Mouse (Mus musculus) embryonic facial prominence, embryonic 15.5 days (tissue): ENCODE data around the gene Ankrd13c. TPM values are rescaled to one million over a fixed set of nuclear protein-coding genes. Genes with fewer than 3 reads are reported as not detected.
"Not testable (repeated sequence)": the region's sequence is repeated elsewhere in the genome, so short reads cannot be mapped to it uniquely, and the experiment has no call there.

Experiments used
- ATAC-seq: fragments of 200-750 bp; cut with Nextera tagmentation; 2 replicates; pipeline ENCODE4 v1.8.0; 2017; ENCODE audit warnings: low read depth, moderate TSS enrichment; ENCODE audit not compliant: insufficient number of reproducible peaks, low FRiP score, low TSS enrichment
- H3K27ac ChIP-seq: fragments of 300-500 bp; sonication (generic); replicated peaks from 2 replicates; pipeline ENCODE4 v1.5.1; 2015; ENCODE audit warnings: mild to moderate bottlenecking, inconsistent platforms
- H3K27me3 ChIP-seq: fragments of 300-500 bp; sonication (generic); 2 replicates; pipeline ENCODE4 v1.6.1; 2015; ENCODE audit warnings: inconsistent platforms
- H3K36me3 ChIP-seq: fragments of 300-500 bp; sonication (generic); 2 replicates; pipeline ENCODE4 v1.6.1; 2015; ENCODE audit warnings: mild to moderate bottlenecking, inconsistent platforms
- H3K4me1 ChIP-seq: fragments of 300-500 bp; sonication (generic); 2 replicates; pipeline ENCODE4 v1.6.1; 2015; ENCODE audit warnings: inconsistent platforms
- H3K4me2 ChIP-seq: fragments of 300-500 bp; sonication (generic); replicated peaks from 2 replicates; pipeline ENCODE4 v1.6.1; 2015; ENCODE audit warnings: mild to moderate bottlenecking, inconsistent platforms
- H3K4me3 ChIP-seq: fragments of 300-500 bp; sonication (generic); replicated peaks from 2 replicates; pipeline ENCODE4 v1.5.1; 2015; ENCODE audit warnings: mild to moderate bottlenecking, inconsistent platforms
- H3K9ac ChIP-seq: fragments of 300-500 bp; sonication (generic); 2 replicates; pipeline ENCODE4 v1.6.1; 2015; ENCODE audit warnings: inconsistent platforms
- H3K9me3 ChIP-seq: fragments of 300-500 bp; sonication (generic); replicated peaks from 2 replicates; pipeline ENCODE4 v1.6.1; 2016; ENCODE audit warnings: inconsistent platforms
- WGBS: fragments of 180-500 bp; shearing (Covaris S2); methylation state at CpG from one replicate; pipeline ENCODE4 v1.1.7; 2015; 5-methylcytosine and 5-hydroxymethylcytosine counted together
- polyA plus RNA-seq: library from polyadenylated mRNA; unstranded; fragments of >200 nt; fragmentation: Nextera tagmentation; extraction: Ambion mirVana; gene quantifications from 2 replicates; pipeline ENCODE4 v1.2.1, GENCODE M21; 2015

Gene Ankrd13c
- polyA plus RNA-seq, 1 experiment from 2014 or later, result 19.7 TPM

- Histone ChIP-seq H3K9ac (no peak overlapping the region), H3K36me3 (no peaks in the 10 kb centered on the region), H3K27me3 (no peaks in the 10 kb centered on the region), H3K4me2 (no peak overlapping the region), H3K4me3 (no peak overlapping the region), H3K27ac (no peak overlapping the region), H3K4me1 (peaks cover 9% of the 10 kb centered on the region; the same call in 1 of the 2 replicates), H3K9me3 (no peaks in the 10 kb centered on the region)
- ATAC-seq, result no peak
- WGBS, result 53% methylated on average over 14 of the region's 14 CpGs
Observed at GRCm38 (mm10) chr3:157925706-157926510, 21.1 kb upstream of the Ankrd13c start.

- no peak overlapping the region for H3K4me3 ChIP-seq
- 38% methylated on average over 2 of the region's 2 CpGs for WGBS
- ATAC-seq, result no peak
- no peaks in the 10 kb centered on the region for H3K27me3 ChIP-seq
- no peak overlapping the region for H3K4me2 ChIP-seq
- H3K4me1 ChIP-seq, result peaks cover 9% of the 10 kb centered on the region; the same call in 1 of the 2 replicates
- no peaks in the 10 kb centered on the region for H3K9me3 ChIP-seq
- no peak overlapping the region for H3K9ac ChIP-seq
- no peaks in the 10 kb centered on the region for H3K36me3 ChIP-seq
- no peak overlapping the region for H3K27ac ChIP-seq
Observed at GRCm38 (mm10) chr3:157926761-157927160, 20.3 kb upstream of the Ankrd13c start.

- H3K27me3 ChIP-seq, result no peaks in the 10 kb centered on the region
- no peaks in the 10 kb centered on the region for H3K9me3 ChIP-seq
- no peaks in the 10 kb centered on the region for H3K36me3 ChIP-seq
- H3K4me3 ChIP-seq, result no peak overlapping the region
- H3K27ac ChIP-seq, result no peak overlapping the region
- ATAC-seq, result no peak
- H3K4me2 ChIP-seq, result no peak overlapping the region
- 69% methylated on average over 2 of the region's 2 CpGs for WGBS
- H3K9ac ChIP-seq, result no peak overlapping the region
- peaks cover 9% of the 10 kb centered on the region; the same call in 1 of the 2 replicates for H3K4me1 ChIP-seq
Observed at GRCm38 (mm10) chr3:157928731-157929130, 18.3 kb upstream of the Ankrd13c start.

GRCm38 (mm10) chr3:157929417-157929816 is 17.6 kb upstream of the Ankrd13c start:
- WGBS, result 93% methylated on average over 1 of the region's 1 CpGs
- no peaks in the 10 kb centered on the region for H3K9me3 ChIP-seq
- no peak overlapping the region for H3K4me3 ChIP-seq
- H3K27me3 ChIP-seq, result no peaks in the 10 kb centered on the region
- ATAC-seq, result no peak
- peaks cover 7% of the 10 kb centered on the region; the same call in 1 of the 2 replicates for H3K4me1 ChIP-seq
- no peak overlapping the region for H3K9ac ChIP-seq
- H3K36me3 ChIP-seq, result no peaks in the 10 kb centered on the region
- H3K27ac ChIP-seq, result no peak overlapping the region
- H3K4me2 ChIP-seq, result no peak overlapping the region

GRCm38 (mm10) chr3:157931592-157931991 is 15.4 kb upstream of the Ankrd13c start:
- no peak overlapping the region for H3K9ac ChIP-seq
- H3K27ac ChIP-seq, result no peak overlapping the region
- no peaks in the 10 kb centered on the region for H3K36me3 ChIP-seq
- no peak overlapping the region for H3K4me2 ChIP-seq
- WGBS, result 51% methylated on average over 3 of the region's 3 CpGs
- ATAC-seq, result no peak
- H3K9me3 ChIP-seq, result no peaks in the 10 kb centered on the region
- H3K4me1 ChIP-seq, result no peaks in the 10 kb centered on the region
- no peak overlapping the region for H3K4me3 ChIP-seq
- no peaks in the 10 kb centered on the region for H3K27me3 ChIP-seq

GRCm38 (mm10) chr3:157932074-157932473 is 15.0 kb upstream of the Ankrd13c start:
- WGBS, result 53% methylated on average over 3 of the region's 3 CpGs
- ATAC-seq, result no peak
- Histone ChIP-seq H3K27ac (no peak overlapping the region), H3K4me1 (no peaks in the 10 kb centered on the region), H3K4me3 (no peak overlapping the region), H3K4me2 (no peak overlapping the region), H3K36me3 (no peaks in the 10 kb centered on the region), H3K9ac (no peak overlapping the region), H3K9me3 (no peaks in the 10 kb centered on the region), H3K27me3 (no peaks in the 10 kb centered on the region)

GRCm38 (mm10) chr3:157933223-157933622 is 13.8 kb upstream of the Ankrd13c start:
- not testable (repeated sequence) for ATAC-seq, H3K27me3 ChIP-seq, H3K9ac ChIP-seq, H3K4me2 ChIP-seq, H3K4me3 ChIP-seq, H3K4me1 ChIP-seq, H3K36me3 ChIP-seq, H3K9me3 ChIP-seq, H3K27ac ChIP-seq
- WGBS, result 71% methylated on average over 5 of the region's 6 CpGs

- Histone ChIP-seq H3K27me3 (no peaks in the 10 kb centered on the region), H3K27ac (no peak overlapping the region), H3K4me2 (no peak overlapping the region), H3K4me1 (no peaks in the 10 kb centered on the region), H3K9me3 (no peaks in the 10 kb centered on the region), H3K4me3 (no peak overlapping the region), H3K36me3 (no peaks in the 10 kb centered on the region), H3K9ac (no peak overlapping the region)
- no peak for ATAC-seq
- 60% methylated on average over 3 of the region's 3 CpGs for WGBS
Observed at GRCm38 (mm10) chr3:157934301-157934823, 12.7 kb upstream of the Ankrd13c start.

GRCm38 (mm10) chr3:157938585-157938984 is 8.5 kb upstream of the Ankrd13c start:
- no peaks in the 10 kb centered on the region for H3K4me1 ChIP-seq
- no peaks in the 10 kb centered on the region for H3K27me3 ChIP-seq
- 77% methylated on average over 2 of the region's 2 CpGs for WGBS
- H3K4me3 ChIP-seq, result no peak overlapping the region
- H3K9me3 ChIP-seq, result no peaks in the 10 kb centered on the region
- H3K27ac ChIP-seq, result no peak overlapping the region
- no peak for ATAC-seq
- H3K36me3 ChIP-seq, result no peaks in the 10 kb centered on the region
- no peak overlapping the region for H3K4me2 ChIP-seq
- no peak overlapping the region for H3K9ac ChIP-seq

GRCm38 (mm10) chr3:157947383-157948280 is 593 bp downstream of the Ankrd13c start:
- peak overlapping the region; percentile 93 for H3K9ac ChIP-seq
- peak; percentile 64 for ATAC-seq
- peaks cover 6% of the 10 kb centered on the region; the same call in 1 of the 2 replicates for H3K4me1 ChIP-seq
- peak overlapping the region; percentile 84 for H3K4me2 ChIP-seq
- no peaks in the 10 kb centered on the region for H3K27me3 ChIP-seq
- under 1% methylated on average over 93 of the region's 93 CpGs for WGBS
- no peaks in the 10 kb centered on the region for H3K9me3 ChIP-seq
- no peaks in the 10 kb centered on the region for H3K36me3 ChIP-seq
- peak overlapping the region; percentile 94 for H3K4me3 ChIP-seq
- H3K27ac ChIP-seq, result peak overlapping the region; percentile 99

- H3K27ac ChIP-seq, result no peak overlapping the region
- H3K4me3 ChIP-seq, result no peak overlapping the region
- H3K9me3 ChIP-seq, result no peaks in the 10 kb centered on the region
- H3K36me3 ChIP-seq, result no peaks in the 10 kb centered on the region
- no peaks in the 10 kb centered on the region for H3K27me3 ChIP-seq
- no peak for ATAC-seq
- H3K9ac ChIP-seq, result no peak overlapping the region
- 94% methylated on average over 2 of the region's 2 CpGs for WGBS
- peaks cover 6% of the 10 kb centered on the region; the same call in 1 of the 2 replicates for H3K4me1 ChIP-seq
- H3K4me2 ChIP-seq, result no peak overlapping the region
Observed at GRCm38 (mm10) chr3:157952716-157953115, 5.7 kb downstream of the Ankrd13c start.
